Mouse (Mus musculus) neural tube, embryonic 11.5 days (tissue): ENCODE results near the gene Serpinb6b. TPM values are rescaled to one million over a fixed set of nuclear protein-coding genes. Genes with fewer than 3 reads are reported as not detected.
"Not testable (repeated sequence)": the region's sequence is repeated elsewhere in the genome, so short reads cannot be mapped to it uniquely, and the experiment has no call there.

Experiments used
- ATAC-seq: fragments of 200-750 bp; cut with Nextera tagmentation; 2 replicates; pipeline ENCODE4 v1.8.0; 2017; ENCODE audit warnings: moderate number of reproducible peaks, mild to moderate bottlenecking, moderate TSS enrichment, moderate library complexity; ENCODE audit not compliant: insufficient read depth, low FRiP score, low TSS enrichment
- DNase-seq: peaks from one replicate; pipeline ENCODE4 v3.0.0-alpha.2; 2015; ENCODE audit warnings: low spot score
- H3K27ac ChIP-seq: fragments of 300-500 bp; sonication (generic); 2 replicates; pipeline ENCODE4 v1.5.1; 2014; ENCODE audit warnings: low read depth, mild to moderate bottlenecking, low read length
- H3K27me3 ChIP-seq: fragments of 300-500 bp; sonication (generic); 2 replicates; pipeline ENCODE4 v1.6.1; 2014; ENCODE audit warnings: mild to moderate bottlenecking, low read length, mixed read lengths; ENCODE audit not compliant: control insufficient read depth, insufficient read depth
- H3K36me3 ChIP-seq: fragments of 300-500 bp; sonication (generic); 2 replicates; pipeline ENCODE4 v1.6.1; 2014; ENCODE audit warnings: mild to moderate bottlenecking, low read length, moderate library complexity, mixed read lengths; ENCODE audit not compliant: control insufficient read depth, insufficient read depth
- H3K4me1 ChIP-seq: fragments of 300-500 bp; sonication (generic); 2 replicates; pipeline ENCODE4 v1.6.1; 2014; ENCODE audit warnings: low read length, mixed read lengths; ENCODE audit not compliant: control insufficient read depth, insufficient read depth
- H3K4me2 ChIP-seq: fragments of 300-500 bp; sonication (generic); 2 replicates; pipeline ENCODE4 v1.6.1; 2014; ENCODE audit warnings: low read depth, mild to moderate bottlenecking, moderate library complexity
- H3K4me3 ChIP-seq: fragments of 300-500 bp; sonication (generic); 2 replicates; pipeline ENCODE4 v1.5.1; 2014; ENCODE audit warnings: low read depth, low read length
- H3K9ac ChIP-seq: fragments of 300-500 bp; sonication (generic); 2 replicates; pipeline ENCODE4 v1.6.1; 2014; ENCODE audit warnings: mild to moderate bottlenecking, low read length
- H3K9me3 ChIP-seq: fragments of 300-500 bp; sonication (generic); 2 replicates; pipeline ENCODE4 v1.6.1; 2016; ENCODE audit warnings: low read length; ENCODE audit not compliant: control insufficient read depth
- WGBS: fragments of 180-500 bp; shearing (Covaris S2); extraction: QIAGEN DNeasy Blood & Tissue Kit; methylation state at CpG from one replicate; pipeline ENCODE4 v1.1.7; 2014; 5-methylcytosine and 5-hydroxymethylcytosine counted together
- polyA plus RNA-seq: library from polyadenylated mRNA; unstranded; fragments of >200 nt; fragmentation: Nextera tagmentation; extraction: Ambion mirVana; gene quantifications from 2 replicates; pipeline ENCODE4 v1.2.1, GENCODE M21; 2014

The Serpinb6b gene
- 0.31 and 0.96 TPM in 2 replicates for polyA plus RNA-seq

- no peak within 1 kb of the TSS for H3K4me3 ChIP-seq
- no peaks in the 10 kb centered on the region for H3K4me1 ChIP-seq
- DNase-seq: no peak
- no peak within 1 kb of the TSS for H3K9ac ChIP-seq
- H3K27me3 ChIP-seq: no peaks in the 10 kb centered on the region
- no peaks in the 10 kb centered on the region for H3K9me3 ChIP-seq
- no peak for ATAC-seq
- no peak within 1 kb of the TSS for H3K27ac ChIP-seq
- 0 out of 2 replicates have a peak within 1 kb of the TSS, but pooled peaks have one; percentile 9 for H3K4me2 ChIP-seq
- no peaks in the 10 kb centered on the region for H3K36me3 ChIP-seq
- 43% methylated on average over 16 of the region's 16 CpGs for WGBS
These were observed at the start of gene Serpinb6b for GRCm38 (mm10) chr13:32964989-32965811. Gene Serpinb6b (plus strand): TSS chr13:32965209.

DNA sequence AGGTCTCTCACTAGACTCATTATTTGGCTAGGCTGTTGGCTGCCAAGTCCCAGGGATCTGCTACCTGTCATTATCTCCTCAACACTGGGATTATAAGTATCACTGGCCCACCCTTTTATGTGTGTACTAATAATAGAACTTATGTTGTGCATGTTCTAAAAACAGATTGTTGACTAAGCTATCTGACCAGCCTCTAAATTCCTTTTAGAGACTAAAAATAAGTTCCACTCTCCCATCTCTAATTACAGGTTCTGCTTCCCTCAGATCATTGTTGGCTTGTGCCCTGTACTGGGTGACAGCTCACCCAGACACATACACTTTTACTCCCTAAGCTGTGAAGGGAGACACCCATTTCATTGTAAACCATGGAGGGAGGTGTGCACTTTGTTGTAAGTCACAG lies 42.4 kb upstream of the Serpinb6b start:
- DNase-seq: no peak
- Histone ChIP-seq H3K4me2 (no peak overlapping the region), H3K27me3 (no peaks in the 10 kb centered on the region), H3K27ac (no peak overlapping the region), H3K4me1 (no peaks in the 10 kb centered on the region), H3K9ac (no peak overlapping the region), H3K4me3 (no peak overlapping the region), H3K9me3 (no peaks in the 10 kb centered on the region), H3K36me3 (no peaks in the 10 kb centered on the region)
- no peak for ATAC-seq

- 54% methylated on average over 7 of the region's 7 CpGs for WGBS
- H3K27me3 ChIP-seq: no peaks in the 10 kb centered on the region
- H3K4me2 ChIP-seq: no peak overlapping the region
- no peaks in the 10 kb centered on the region for H3K36me3 ChIP-seq
- no peak overlapping the region for H3K9ac ChIP-seq
- no peak overlapping the region for H3K27ac ChIP-seq
- ATAC-seq: no peak
- DNase-seq: no peak
- no peaks in the 10 kb centered on the region for H3K4me1 ChIP-seq
- H3K9me3 ChIP-seq: no peaks in the 10 kb centered on the region
- no peak overlapping the region for H3K4me3 ChIP-seq
These were observed 40.2 kb upstream of the Serpinb6b start for GRCm38 (mm10) chr13:32924578-32925360.

GRCm38 (mm10) chr13:32926661-32927060 lies 38.3 kb upstream of the Serpinb6b start:
- Histone ChIP-seq H3K4me3 (no peak overlapping the region), H3K36me3 (no peaks in the 10 kb centered on the region), H3K4me1 (no peaks in the 10 kb centered on the region), H3K4me2 (no peak overlapping the region), H3K9ac (no peak overlapping the region), H3K9me3 (no peaks in the 10 kb centered on the region), H3K27me3 (no peaks in the 10 kb centered on the region), H3K27ac (no peak overlapping the region)
- DNase-seq (no peak), ATAC-seq (no peak)
- WGBS: 96% methylated on average over 2 of the region's 2 CpGs

GRCm38 (mm10) chr13:32927241-32927640 lies 37.8 kb upstream of the Serpinb6b start:
- no peak for ATAC-seq
- no peak overlapping the region for H3K9ac ChIP-seq
- H3K9me3 ChIP-seq: no peaks in the 10 kb centered on the region
- H3K4me2 ChIP-seq: no peak overlapping the region
- H3K27ac ChIP-seq: no peak overlapping the region
- WGBS: 71% methylated on average over 1 of the region's 1 CpGs
- no peaks in the 10 kb centered on the region for H3K36me3 ChIP-seq
- no peaks in the 10 kb centered on the region for H3K27me3 ChIP-seq
- H3K4me1 ChIP-seq: no peaks in the 10 kb centered on the region
- no peak overlapping the region for H3K4me3 ChIP-seq
- no peak for DNase-seq

DNA sequence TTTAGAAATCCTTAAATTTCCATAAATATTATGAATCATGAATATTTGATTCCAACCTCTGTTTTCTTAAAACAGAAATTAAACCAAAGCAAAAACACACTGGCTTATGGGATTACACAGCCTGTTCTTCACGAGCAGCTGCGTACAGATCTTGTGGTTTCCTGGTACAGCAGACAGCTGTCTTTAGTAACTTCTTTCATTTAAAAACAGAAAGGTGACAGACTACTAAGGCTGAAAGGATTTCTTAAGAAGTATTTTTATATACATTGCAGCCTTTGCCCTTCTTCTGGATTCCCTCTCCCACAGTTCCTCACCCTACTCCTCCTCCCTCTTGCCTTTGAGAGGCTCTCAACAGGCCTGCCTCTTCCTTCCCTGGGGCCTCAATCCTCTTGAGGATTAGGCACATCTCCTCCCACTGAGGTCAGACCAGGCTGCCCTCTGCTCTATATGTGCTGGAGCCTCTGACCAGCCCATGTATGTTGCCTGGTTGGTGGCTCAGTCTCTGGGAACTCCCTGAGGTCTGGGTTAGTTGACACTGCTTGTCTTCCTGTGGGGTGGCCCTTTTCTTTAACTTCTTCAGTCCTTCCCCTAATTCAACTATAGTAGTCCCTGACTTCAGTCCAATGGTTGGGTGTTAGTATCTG lies 35.8 kb upstream of the Serpinb6b start:
- DNase-seq (no peak), ATAC-seq (no peak)
- Histone ChIP-seq H3K9ac (no peak overlapping the region), H3K27me3 (no peaks in the 10 kb centered on the region), H3K4me2 (no peak overlapping the region), H3K27ac (no peak overlapping the region), H3K9me3 (no peaks in the 10 kb centered on the region), H3K4me3 (no peak overlapping the region), H3K4me1 (no peaks in the 10 kb centered on the region), H3K36me3 (no peaks in the 10 kb centered on the region)
- WGBS: 86% methylated on average over 2 of the region's 2 CpGs

DNA sequence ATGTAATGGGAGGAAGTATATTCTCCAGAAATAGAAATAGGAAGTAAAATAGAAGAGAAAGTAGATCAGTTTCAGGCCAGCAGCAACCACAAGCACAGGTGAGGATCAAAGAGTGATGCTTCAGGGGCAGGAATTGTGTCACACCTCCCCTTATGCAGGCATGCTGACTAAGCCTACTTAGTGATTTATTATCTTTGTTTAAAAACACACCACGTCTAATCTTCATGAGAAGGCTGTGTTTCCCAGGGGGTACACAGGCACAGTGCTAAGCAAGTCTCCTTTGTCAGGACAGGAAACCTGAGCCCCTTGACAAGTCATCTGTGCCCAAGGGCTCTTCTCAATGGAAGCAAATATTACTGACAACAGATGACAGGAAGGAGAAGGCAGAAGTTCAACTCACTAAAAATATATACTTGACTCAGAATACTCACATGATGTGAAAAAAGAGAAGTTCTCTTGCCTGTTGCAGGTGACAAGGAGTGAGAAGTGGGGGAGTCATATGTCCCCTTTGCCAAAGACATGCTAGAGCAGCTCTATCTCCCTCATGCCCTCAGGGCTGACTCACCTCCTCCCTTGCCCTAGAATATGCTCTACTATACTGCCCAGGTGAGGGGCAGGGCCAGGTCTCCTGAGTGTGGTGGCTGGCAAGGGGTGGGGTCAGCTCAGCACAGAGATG lies 30.2 kb upstream of the Serpinb6b start:
- ATAC-seq: no peak
- WGBS: 39% methylated on average over 1 of the region's 1 CpGs
- no peaks in the 10 kb centered on the region for H3K27me3 ChIP-seq

GRCm38 (mm10) chr13:32938275-32938674 lies 26.7 kb upstream of the Serpinb6b start:
- not testable (repeated sequence) for H3K4me3 ChIP-seq, H3K27ac ChIP-seq, H3K27me3 ChIP-seq, H3K9me3 ChIP-seq, H3K4me1 ChIP-seq, H3K4me2 ChIP-seq, DNase-seq, H3K36me3 ChIP-seq, H3K9ac ChIP-seq, ATAC-seq
- 91% methylated on average over 4 of the region's 4 CpGs for WGBS

More for the DNA sequence above, 30.2 kb upstream of the Serpinb6b start:
- Histone ChIP-seq H3K27ac (no peak overlapping the region), H3K4me1 (no peaks in the 10 kb centered on the region), H3K9ac (no peak overlapping the region), H3K36me3 (no peaks in the 10 kb centered on the region), H3K9me3 (no peaks in the 10 kb centered on the region), H3K4me3 (no peak overlapping the region), H3K4me2 (no peak overlapping the region)
- DNase-seq: no peak
